Mouse (Mus musculus) left cerebral cortex, adult 8-10 months (tissue): ENCODE results near the gene Slc27a5. TPM values are rescaled to one million over a fixed set of nuclear protein-coding genes. Genes with fewer than 3 reads are reported as not detected.

Experiments used
- DNase-seq, 2 experiments: peaks; one replicate each; pipeline ENCODE4 v3.0.0; 2022; ENCODE audit warnings: low spot score in 2 of 2
- total RNA-seq, 4 experiments: library from RNA; stranded (reverse); gene quantifications; 2 replicates each; pipeline ENCODE4 v1.2.4; 2022

Slc27a5 gene
- total RNA-seq = under 1 TPM in 1 of 4 experiments, not detected in 3; 0.37 TPM

- no peak for DNase-seq
Measured at GRCm38 (mm10) chr7:12998053-12998452, at the start of gene Slc27a5. Gene Slc27a5 (minus strand): TSS chr7:12998192.

GRCm38 (mm10) chr7:13046084-13046483 is 48.1 kb upstream of the Slc27a5 start:
- DNase-seq = no peak

DNA sequence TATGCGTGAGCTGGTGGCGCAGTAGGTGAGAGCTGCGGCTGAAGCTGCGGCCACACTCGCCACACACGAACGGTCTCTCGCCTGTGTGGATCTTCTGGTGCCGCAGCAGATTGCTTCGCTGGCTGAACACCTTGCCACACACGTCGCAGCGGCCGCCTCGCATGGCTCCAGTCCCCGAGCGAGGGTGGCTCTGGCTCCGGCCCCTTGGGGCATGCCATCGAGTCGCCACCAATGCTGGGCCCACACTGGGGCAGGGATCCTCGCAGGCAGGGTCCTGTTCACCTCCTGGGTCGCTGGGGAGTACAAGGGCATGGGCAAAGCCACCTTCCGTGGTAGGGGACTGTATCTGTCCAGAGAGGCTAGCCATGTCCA is 46.2 kb upstream of the Slc27a5 start:
- no peak for DNase-seq

- DNase-seq = no peak
Measured at GRCm38 (mm10) chr7:13043445-13044253, 45.7 kb upstream of the Slc27a5 start.

DNA sequence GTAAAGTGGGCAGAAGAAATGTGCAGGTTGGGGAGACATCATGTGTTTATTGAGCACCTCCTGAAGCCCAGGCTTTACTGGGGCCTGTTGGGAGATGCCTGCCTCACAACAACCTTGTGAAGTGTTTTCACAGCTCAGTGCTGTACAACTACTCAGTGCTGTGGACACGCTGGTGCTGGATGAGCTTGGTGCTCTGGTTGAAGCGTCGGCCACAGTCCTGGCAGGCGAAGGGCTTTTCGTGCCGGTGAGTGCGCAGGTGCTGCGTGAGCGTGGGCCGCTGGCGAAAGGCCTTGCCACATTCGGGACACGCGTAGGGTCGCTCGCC is 45.1 kb upstream of the Slc27a5 start:
- DNase-seq = no peak

GRCm38 (mm10) chr7:13042511-13042910 is 44.5 kb upstream of the Slc27a5 start:
- no peak for DNase-seq

- DNase-seq = no peak
Measured at GRCm38 (mm10) chr7:13041256-13041655, 43.3 kb upstream of the Slc27a5 start.

GRCm38 (mm10) chr7:13039181-13039580 is 41.2 kb upstream of the Slc27a5 start:
- DNase-seq = peak in 1 of 2 experiments; percentile 3

GRCm38 (mm10) chr7:13038621-13039169 is 40.7 kb upstream of the Slc27a5 start:
- DNase-seq = no peak

DNA sequence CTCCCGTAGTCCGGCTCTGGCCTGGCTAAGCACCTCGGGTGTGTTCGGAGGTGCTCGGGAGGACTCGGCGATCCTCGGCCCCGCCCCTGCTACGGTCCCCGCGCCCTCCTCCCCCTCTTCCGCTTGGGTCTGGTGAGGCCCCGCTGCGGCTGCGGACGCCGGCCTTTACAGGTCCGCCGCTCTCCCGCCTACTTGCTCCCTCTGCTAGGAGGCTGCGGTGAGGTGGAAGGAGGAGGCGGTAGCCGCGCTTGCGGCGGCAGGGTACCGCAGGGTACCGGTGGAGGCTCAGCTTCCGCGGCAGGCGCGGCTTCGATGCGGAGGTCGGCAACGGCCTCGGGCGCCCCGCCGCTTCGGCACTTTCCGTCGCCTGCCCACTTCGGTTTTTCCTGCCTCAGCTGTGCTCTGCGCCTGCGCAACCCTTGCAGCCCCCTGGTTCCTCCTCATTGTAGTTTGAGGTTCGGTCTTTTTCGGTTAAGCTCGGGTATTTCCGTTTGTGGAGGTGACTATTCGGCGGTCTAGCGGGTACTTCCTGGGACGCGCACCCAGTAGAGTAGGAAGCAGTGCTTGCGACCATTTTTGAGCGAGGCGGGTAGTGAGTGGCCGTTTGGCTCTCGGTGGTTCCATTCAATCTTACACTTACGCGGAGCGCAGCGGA is 40.0 kb upstream of the Slc27a5 start, which contains the start of gene Ube2m:
TSS of gene Ube2m (minus strand) at position 375 of the 655 bp plus-strand sequence.
- DNase-seq = peak; percentile 98

DNA sequence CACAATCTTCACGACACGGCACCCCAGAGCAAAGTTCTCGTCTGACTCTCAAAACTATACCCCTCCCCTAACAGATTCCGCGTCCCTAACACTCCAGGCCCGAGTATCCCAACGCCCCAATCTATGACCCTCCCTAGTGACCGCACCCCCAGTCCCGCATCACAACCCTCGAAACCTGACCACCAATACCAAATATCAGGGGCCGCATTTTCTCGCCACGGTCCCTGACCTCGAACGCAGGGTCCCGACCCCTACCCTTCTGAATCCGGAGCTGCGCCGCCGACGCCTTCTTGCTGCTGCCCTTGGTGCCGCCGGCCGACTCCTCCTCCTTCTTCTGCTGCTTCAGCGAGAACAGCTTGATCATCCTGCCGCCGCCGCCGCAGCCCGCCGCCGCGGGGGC is 39.4 kb upstream of the Slc27a5 start:
- DNase-seq = no peak

GRCm38 (mm10) chr7:13036806-13037205 is 38.8 kb upstream of the Slc27a5 start:
- no peak for DNase-seq

GRCm38 (mm10) chr7:13035211-13035855 is 37.3 kb upstream of the Slc27a5 start:
- no peak for DNase-seq

DNA sequence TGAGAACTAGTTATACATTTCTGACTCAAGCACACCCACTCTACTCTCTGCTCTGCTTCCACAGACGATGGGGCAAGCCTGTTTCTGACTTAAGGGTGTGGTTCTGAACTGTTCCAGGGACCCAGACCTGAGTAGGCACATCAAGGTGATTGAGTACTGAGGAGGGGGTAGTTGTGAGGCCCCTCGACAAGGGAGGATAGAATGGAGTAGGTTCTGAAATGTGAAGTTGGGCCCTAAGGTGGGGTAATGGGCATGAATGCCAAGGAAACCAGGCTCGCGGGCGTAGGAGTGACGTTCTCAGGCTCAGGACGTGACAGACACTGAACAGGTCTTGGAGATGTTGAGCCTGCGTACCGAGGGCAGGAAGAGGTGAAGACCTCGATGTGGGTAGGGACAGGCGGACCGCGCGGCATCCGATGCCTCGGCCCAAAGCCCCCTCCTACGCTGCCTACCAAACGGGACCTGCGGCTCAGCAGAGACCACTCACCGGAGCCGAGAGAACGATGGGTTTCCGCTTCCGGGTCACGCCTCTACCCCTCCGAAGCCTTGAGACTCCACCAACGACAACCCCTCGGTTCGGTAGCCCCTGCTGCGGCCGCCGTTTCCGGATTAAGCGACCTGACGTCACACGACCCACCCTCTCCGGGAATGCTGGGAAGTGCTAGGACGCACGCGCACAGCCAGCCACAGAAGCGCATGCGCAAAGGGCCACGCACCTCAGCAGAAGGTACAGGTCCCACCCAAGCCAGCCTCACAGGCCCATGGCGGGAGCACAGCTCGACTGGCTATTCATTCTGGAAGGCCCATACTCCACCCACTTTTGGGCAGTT is 36.4 kb upstream of the Slc27a5 start, which contains the start of gene Chmp2a:
TSS of gene Chmp2a (minus strand) at position 660 of the 830 bp plus-strand sequence.
- DNase-seq = peak; percentile 96 to 98

- no peak for DNase-seq
Measured at GRCm38 (mm10) chr7:13033451-13034147, 35.6 kb upstream of the Slc27a5 start.

- DNase-seq = no peak
Measured at GRCm38 (mm10) chr7:13032541-13032940, 34.5 kb upstream of the Slc27a5 start.

DNA sequence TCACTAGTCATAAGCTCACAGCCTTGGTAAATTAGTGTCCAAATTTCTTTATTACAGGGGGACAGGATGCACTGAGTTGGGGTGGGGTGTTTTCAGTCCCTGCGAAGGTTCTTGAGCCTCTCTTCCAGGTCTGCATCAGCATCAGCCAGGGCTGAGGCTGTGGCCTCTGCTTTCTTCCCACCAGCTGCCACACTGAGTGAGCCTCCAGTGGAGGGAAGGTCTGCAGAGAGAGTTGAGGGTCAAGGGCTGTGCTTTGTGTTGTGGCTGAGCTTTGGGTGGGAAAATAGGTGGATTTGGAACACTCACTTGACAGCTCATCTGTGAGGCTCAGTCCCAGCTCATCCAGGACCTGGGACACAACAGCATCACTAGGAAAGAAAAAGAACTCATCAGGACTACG is 34.0 kb upstream of the Slc27a5 start:
- DNase-seq = no peak

DNA sequence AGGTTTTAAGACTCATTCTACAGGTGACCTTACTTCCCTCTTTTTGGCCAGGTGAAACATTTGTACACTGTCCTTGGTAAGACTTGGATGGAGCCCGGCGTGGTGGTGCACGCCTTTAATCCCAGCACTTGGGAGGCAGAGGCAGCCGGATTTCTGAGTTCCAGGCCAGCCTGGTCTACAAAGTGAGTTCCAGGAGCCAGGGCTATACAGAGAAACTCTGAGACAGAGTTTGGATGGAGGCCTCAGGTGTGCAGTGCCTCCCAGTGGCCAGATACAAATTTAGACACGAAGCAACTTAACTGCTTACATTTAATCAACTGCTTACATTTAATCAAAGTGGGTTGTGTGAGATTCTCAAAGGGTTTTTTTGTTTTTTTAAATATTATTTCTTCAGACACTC is 33.1 kb upstream of the Slc27a5 start:
- no peak for DNase-seq

- DNase-seq = no peak
Measured at GRCm38 (mm10) chr7:13028986-13029385, 31.0 kb upstream of the Slc27a5 start.

DNA sequence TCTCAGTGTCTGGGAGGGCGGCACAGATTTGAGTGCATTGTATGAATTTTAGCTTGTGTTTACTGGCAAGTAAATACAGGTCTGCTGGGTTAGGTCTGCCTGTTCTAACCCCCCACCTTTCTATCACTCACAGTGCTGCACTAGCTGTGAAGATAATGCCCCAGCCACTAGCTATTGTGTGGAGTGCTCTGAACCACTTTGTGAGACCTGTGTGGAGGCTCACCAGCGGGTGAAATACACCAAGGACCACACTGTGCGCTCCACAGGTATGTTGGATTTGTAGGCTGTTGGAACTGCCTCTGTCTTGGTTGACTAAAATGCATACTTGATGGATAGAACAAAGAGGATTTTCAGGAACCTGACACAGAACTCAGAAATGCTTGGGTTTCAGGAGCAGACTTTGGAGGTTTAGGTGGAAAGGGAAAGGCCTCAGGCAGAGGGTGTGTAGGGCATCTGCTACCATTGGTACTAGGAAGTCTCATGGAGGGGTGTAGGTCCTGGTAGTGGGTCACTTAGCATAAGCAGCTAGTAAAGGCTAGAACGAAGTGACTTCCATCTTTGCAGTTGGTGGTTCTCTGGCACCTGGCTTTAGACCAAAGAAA is 27.6 kb upstream of the Slc27a5 start:
- no peak for DNase-seq
